Mouse (Mus musculus) heart, postnatal 25 days (tissue): ENCODE results near the gene Clec16a. TPM values are rescaled to one million over a fixed set of nuclear protein-coding genes. Genes with fewer than 3 reads are reported as not detected.

Experiments used
- DNase-seq: peaks from one replicate; pipeline ENCODE4 v3.0.0; 2022; ENCODE audit warnings: low spot score
- intact Hi-C: fragments of 180-260 bp; cut with DNase I; formaldehyde crosslinking; loops from one replicate; pipeline ENCODE4 v1.15.1; 2025
- total RNA-seq, 2 experiments: library from RNA; stranded (reverse); gene quantifications; 2 replicates each; pipeline ENCODE4 v1.2.3; 2021

Gene Clec16a
- total RNA-seq, 2 experiments from 2014 or later, result 55.1 to 56.0 TPM

DNA sequence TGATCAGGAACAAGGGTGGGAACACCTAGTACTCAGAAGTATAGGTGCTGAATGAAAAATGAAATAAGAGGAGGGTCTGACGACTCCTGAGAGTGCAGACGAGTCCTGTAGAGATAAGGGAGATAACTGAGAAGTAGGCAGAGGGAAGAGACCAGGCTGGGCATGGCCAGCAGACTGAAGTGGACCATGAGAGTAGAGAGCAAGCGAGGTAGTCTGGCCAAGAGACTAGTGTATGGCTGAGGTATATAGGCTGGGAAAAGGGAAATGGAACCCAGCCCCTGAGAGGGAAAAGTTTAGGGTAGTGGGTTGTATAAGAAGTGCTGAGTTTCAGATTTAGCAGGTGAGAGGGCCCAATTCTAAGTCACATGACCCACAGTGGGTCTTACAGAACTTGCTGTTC is 84.2 kb downstream of the Clec16a start:
- intact Hi-C loops, result no loop called here
- DNase-seq, result no peak

DNA sequence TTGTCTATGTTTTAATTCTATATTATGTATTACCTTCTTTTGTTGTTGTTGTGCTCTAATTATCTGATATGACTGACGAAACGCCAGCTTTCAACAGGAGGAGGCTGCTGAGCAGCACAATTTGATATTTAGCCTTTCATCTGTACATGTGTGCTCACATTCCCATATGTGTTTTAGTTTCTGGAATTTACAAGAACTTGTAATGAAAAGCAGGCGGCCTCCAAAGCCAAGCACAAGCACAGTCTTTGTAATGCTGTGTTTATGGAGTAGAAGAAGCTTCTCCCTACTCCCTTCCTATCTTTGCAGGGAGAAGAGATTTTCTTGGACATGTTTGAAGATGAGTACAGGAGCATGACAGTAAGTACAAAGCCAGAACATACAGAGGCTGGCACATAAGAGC is 89.8 kb downstream of the Clec16a start:
- DNase-seq, result no peak

DNA sequence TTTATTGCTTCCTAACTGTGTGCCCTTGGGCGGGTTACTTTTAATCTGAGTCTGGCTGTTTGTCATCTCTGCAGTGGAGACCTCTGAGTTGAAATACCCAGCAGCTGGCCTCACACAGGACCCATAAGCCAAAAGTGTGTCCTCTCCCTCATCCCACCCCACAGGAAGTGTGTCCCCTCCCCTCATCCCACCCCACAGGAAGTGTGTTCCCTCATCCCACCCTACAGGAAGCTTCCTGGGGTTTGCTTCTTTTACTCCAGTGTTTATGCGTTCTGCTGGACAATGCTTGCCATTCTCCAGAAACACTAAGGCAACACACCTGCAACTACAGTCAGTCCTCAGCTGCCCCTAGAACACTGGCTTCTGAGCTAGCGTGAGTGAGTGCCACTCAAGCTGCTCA is 92.8 kb downstream of the Clec16a start:
- intact Hi-C loops, result loop anchor here (5.0 kb wide), 1 partner anchor 209 kb away; no protein-coding TSS in a partner anchor
- no peak for DNase-seq

More for the DNA sequence above, 89.8 kb downstream of the Clec16a start:
- intact Hi-C loops, result loop anchor here (5.0 kb wide), 1 partner anchor 212 kb away; no protein-coding TSS in a partner anchor

DNA sequence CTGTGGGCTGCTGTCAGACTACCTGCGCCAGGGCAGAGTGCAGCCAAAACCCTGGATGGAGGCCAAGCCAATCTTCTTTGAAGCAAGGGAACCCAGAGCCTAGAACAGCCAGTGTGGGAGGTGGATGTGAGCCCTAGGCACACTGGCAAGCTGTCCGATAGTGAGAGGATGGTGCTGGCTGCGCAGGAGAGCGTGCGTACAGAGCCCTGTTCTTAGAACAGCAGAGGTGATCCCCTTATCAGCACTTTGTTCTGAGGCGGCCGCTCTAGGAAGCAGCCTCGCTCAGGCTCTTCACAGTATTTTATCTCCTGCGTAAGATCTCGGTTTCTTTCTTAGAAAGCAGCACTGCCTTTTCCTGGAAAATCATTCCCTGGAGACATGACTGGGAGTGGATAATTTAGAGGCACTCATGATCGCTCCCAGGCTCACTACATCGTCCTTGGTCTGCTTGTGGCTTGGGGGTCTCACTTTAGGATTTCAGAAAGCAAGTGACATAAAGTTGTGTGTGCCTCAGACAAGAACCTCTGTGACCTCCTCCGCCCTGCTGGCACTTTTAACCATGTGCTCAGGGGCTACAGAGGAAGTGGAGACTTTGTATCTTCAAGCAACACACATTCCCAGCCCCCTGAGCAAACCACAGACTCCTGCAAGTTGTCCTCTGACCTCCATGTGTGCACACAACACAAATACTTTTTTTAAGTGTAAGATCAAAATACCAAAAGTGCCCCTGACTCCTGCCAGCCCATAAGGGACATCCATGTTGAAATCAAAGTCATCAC is 94.2 kb downstream of the Clec16a start:
- intact Hi-C loops, result loop anchor here (1.0 to 5.0 kb wide), 2 partner anchors 147 to 208 kb away; no protein-coding TSS in a partner anchor
- no peak for DNase-seq

DNA sequence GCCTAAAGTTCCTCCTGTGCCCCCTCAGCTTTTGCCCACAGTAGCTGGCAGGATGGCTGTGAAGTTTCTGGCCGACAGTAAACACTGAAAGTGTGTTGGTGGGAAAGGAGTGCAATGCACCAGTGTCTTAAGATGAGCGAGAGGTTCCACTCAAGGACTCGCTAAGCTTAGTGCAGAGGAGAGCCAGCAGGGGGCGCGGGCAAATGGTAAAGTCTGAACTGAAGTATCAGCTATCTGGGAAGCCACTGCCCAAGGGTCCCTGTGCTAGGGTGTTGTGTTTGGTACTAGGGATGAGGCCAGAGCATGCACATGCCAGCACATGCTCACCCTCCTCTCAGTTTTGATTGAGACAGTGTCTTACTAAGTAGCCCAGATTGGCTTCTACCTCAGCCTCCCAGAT is 94.9 kb downstream of the Clec16a start:
- DNase-seq, result peak; percentile 30
- intact Hi-C loops, result loop anchor here (5.0 kb wide), 1 partner anchor 127 kb away; no protein-coding TSS in a partner anchor

DNA sequence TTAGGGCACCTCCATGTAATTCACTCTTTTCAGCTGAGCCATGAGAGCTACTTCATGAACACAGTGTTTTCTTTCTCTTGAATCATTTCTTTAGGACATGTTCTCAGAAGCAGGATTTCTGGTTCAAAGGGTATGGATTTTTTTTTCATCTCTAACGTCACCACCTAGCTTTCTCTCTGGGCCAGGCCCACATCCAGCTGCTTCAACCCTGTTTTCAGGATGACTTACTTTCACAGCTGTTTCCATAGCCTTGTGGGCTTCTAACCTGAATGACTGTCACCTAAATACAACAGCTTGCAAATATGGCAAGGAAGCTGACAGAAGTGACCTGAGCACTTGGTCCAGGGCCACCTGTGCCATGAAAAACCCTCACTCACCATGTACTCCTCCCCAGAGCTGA is 96.0 kb downstream of the Clec16a start:
- no peak for DNase-seq
- intact Hi-C loops, result loop anchor here (5.0 kb wide), 1 partner anchor 126 kb away; no protein-coding TSS in a partner anchor

DNA sequence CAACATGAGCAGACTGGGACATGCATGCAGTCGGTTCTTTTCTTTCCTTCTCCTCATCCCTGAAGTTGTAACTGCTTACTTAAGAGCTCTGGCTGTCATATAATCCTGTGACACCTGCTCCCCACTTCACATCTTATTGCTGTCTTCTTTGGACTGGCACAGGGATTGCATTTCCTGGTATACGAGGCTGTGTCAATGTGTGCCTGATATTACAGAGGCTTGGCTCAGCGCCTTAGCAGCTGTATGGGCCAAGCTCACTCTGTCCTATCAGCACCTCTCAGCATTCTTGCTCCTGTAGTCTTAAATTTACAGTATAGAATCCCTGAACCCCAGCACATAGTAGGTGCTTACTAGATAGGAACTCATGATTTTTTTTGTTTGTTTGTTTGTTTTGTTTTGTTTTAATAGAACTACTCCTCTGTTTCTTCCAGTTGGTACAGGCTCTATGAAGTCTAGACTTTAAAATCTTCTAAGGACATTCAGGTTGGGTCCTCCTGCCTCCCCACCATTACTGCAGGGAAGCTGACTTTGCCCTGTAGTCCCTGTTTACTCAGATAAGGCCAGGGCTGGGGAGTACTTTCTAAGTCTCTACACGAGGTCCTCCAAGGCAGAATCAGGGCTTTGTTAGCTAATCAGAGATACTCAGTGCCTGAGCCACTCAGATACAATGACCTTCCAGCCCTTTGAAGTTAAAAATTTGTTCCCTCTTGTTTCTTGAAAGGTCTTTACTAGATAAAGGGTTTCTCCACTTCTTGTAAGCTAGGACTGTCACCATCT is 97.9 kb downstream of the Clec16a start:
- DNase-seq, result no peak
- intact Hi-C loops, result loop anchor here (5.0 kb wide), 1 partner anchor 124 kb away; no protein-coding TSS in a partner anchor

DNA sequence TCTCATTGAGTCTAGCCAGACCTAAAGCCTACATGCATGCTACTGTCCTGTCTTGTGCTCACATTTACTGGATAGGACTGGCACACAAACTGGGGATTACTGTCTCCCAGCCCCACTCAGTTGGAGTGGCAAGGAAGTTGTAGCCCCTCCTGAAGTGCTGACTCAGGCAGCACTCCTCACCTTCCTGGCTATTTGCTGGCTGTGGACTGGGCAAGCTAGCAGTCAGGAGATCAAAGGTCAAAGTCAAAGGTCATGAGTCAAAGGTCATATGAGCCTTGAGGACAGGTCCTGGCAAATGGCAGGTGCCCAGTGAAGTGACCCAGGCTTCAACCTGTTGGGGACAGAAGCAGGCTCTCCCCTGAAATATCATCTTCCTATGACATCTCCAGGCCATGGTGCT is 99.1 kb downstream of the Clec16a start:
- DNase-seq, result no peak
- intact Hi-C loops, result loop anchor here (5.0 kb wide), 1 partner anchor 123 kb away; no protein-coding TSS in a partner anchor

DNA sequence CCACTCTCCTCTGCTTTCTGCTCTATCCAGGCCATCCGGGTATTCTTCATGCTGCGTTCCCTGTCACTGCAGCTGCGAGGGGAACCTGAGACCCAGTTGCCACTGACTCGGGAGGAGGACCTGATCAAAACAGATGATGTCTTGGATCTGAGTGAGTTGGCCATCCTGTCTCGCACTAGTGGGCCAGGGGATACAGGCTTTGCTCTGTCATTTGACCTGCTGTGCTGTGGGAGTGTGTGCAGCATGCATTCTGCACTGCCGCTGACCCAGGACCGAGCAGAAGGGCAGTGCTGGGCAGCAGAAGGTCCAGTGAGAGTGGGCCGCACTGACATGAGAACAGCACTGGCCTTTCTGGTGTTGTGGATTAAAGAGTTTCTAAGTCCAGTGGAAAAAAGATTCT is 99.6 kb downstream of the Clec16a start:
- intact Hi-C loops, result loop anchor here (5.0 kb wide), 1 partner anchor 123 kb away; no protein-coding TSS in a partner anchor
- DNase-seq, result no peak

DNA sequence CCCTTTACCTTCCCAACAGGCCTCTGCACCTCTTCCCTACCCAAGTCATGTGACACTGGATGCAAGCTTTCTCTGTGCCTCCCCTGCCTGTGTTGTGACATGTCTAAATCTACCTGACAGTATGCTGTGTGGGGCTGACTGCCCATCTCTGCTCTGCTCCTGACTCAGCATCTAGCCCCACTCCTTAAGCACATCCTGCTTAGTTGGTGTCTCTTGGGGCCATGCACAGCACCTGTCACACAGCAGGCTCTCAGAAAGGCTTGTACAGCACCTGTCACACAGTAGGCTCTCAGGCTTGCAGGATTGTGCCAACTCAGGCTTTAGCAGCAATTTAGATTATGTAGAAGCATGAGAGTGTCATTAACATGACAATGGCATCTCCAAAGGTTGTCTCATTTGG is 106.7 kb downstream of the Clec16a start:
- intact Hi-C loops, result no loop called here
- no peak for DNase-seq

DNA sequence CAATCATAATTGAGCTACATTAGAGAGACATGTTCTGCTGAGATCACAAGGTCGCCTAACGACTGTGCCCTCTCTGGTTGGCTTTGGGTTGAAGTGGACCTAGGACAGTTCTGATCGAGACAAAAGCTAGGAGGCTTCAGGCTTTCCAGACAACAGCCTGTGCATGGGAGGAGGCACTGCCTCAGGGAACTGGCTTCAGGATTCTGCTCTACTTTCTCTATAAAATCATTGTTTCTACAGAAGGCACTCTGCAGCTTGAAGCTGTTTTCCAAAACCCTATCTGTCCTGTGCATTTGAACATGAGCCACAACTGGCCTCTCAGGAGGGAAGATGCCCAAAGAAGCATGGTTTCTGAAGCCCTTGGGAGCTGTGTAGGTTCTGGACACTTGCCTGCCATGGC is 107.8 kb downstream of the Clec16a start:
- DNase-seq, result no peak
- intact Hi-C loops, result no loop called here

DNA sequence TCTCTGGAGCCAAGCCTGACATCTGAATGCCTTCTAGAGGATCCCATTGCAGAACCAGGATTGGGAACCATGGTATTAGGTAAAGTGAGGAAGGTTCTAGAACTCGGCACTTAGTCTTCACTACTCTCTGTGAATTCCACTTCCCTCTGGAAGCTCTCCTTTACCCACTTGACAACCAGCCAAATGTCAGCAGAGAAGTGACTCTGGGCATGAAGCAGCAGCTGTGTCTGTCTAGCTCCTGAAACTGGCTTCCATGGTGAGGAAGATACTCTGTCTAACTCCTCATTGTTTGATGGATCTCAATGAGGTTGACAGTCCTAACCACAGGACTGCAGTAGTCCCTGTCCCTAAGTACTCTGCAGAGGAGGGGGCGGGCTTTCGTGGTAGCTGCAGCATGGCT is 110.1 kb downstream of the Clec16a start:
- intact Hi-C loops, result no loop called here
- DNase-seq, result no peak

DNA sequence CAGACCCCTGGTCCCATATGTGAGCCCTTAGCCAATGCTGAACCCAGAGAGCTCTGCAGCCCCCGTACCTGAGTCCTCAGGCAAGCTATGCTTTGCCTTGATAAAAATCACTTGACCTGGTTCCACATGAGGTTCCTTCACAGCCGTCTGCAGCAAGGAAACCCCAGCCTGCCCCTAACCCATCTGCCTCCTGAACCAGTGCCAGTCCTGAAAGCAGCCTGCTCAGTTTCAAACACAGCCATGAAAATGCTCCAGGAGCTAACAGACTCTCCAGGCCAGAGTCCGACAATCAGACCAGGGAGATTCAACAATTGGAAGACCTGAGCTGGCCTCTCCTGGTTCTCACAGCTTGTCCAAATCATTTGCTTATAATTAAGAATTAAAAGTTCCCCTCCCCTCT is 110.8 kb downstream of the Clec16a start:
- DNase-seq, result no peak
- intact Hi-C loops, result no loop called here

DNA sequence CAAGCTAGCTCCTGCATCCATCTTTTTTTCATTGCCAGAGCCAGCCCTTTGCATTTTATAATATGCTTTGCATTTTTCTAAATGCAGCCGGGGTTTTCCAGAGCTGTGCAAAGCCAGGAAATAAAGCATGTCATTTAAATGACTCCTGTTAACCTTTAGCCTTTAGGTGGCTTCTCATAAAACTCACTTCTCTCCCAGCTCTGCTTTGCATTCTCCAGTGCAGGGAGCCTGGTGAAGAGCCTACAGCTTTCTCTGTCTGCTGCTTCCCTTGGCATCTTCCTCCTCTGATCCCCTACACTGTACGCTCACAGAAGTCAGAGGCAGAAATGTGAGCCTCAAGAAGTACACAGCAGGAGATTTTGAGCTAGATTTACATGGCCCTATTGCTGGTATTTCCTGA is 111.3 kb downstream of the Clec16a start:
- intact Hi-C loops, result no loop called here
- DNase-seq, result no peak

DNA sequence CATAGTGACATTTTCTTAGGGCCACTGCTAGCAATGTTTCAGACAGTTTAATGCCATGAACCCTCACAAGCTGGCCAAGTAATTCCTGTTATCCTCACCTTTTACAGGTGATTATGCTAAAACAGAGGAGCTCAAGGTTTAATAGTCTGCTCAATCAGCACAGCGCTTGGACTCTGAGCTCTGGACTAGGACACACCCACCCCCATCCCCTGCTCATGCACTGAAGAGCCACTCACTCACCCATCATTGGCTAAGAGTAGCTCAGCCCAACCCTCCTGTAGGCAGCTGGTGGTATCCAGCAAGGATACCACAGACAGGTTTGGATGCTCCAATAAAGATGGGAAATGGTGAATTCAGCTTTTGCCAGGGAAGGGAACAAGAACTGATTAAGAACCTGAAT is 111.8 kb downstream of the Clec16a start:
- intact Hi-C loops, result no loop called here
- DNase-seq, result no peak

DNA sequence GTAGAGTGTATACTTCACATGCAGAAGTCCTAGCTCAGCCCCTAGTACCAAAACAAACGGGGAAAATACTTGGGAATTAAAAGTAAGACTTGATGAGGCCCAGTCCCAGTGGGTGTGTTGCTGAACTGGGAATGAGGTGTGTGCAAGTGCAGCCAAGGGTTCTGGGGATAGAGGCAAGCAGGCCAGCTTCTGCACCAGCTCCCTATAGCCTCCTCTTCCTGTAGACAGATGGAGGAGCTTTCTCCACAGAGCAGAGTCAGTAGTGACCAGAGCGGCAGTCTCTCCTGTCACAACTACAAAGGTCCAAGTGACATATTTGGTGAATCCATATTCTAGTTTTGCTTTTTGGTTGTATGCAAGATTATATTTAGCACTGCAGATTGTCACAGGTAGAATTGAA is 114.1 kb downstream of the Clec16a start:
- intact Hi-C loops, result no loop called here
- DNase-seq, result no peak

DNA sequence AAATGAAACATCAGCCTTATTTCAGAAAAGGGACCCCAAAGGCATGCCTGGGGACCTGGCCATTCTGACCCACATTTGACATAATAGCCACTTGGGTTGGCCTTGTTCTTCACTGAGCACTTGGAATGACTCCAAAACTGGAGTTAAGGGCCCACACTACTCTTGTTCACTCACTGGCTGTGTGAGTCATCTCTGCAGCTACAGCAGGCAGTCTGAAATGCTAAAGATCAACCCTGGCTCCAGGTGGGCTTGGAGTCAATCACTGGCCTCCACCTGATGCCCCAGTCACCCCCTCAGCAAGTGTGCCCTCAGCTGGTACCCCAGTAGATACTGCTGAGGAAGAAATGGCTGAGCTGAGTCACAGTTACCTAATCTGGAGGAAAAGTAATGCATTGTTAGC is 115.4 kb downstream of the Clec16a start:
- DNase-seq, result no peak
- intact Hi-C loops, result no loop called here

DNA sequence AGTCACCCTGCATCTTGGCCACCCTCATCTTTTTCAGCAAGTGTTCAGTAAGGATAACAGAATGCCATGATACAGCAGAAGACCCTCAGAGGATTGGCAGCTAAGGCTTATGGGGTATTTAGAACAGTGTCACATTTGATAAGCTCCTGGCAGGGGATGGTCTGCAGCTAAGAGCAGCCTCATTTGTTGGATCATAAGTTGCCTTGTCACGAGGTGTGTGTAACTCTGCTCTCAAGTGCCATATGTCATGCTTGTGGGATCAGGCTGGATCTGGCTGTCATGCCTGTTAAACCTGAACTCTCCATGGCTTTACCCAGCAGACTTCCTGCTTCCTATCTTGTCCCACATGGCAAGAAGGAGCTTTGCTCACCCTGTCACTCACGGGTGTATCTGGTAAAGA is 116.2 kb downstream of the Clec16a start:
- intact Hi-C loops, result no loop called here
- no peak for DNase-seq

DNA sequence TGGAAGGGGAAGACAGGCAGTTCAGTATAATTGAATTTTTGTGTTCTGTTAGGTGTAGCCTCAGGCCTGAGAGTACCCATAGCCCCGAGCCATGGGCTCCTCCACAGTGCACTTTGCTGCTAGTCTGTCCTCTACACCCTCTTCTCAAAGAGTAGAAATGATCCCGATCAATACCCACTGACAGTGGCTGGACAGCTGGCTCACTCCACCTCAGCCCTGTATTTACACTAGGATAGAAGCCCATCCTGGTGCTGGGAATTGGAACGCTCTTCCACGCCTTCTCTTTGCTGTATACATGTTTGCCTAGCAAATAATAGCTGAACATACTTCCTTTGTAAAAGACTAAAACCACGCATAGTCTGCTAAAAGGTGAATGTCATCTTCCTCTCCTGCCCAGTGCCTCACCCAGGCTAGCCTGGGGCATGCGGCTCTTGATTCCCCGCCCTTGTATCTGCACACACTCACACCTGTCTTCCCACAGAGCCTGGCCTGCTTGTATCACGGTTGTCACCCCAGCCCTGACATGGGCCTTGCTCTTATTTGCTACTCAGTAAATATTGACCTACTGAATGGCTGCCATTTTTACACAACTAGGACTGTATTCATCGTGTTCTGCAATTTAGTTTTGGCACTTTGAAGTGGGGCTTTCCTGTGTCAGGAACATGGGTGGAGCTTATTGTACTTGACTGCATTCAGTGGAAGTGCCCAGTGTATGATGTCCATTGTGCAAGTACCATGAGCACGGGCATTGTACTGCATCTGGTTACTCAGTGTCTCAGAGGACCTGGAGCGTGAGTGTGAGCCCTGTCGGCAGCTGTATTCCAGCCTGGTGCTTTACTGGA is 119.0 kb downstream of the Clec16a start:
- intact Hi-C loops, result no loop called here
- DNase-seq, result no peak
